Mouse (Mus musculus) ES-Bruce4 (cell line): ENCODE measurements around the gene Gm19684.
"Not testable (repeated sequence)": the region's sequence is repeated elsewhere in the genome, so short reads cannot be mapped to it uniquely, and the experiment has no call there.

Experiments
- EP300 ChIP-seq: IDR thresholded peaks from 2 replicates; pipeline ENCODE4 v1.6.1; 2011; ENCODE audit warnings: low read depth, low read length; ENCODE audit not compliant: insufficient read depth
- POLR2A ChIP-seq: IDR thresholded peaks from one replicate; pipeline ENCODE4 v1.8.1; 2011; ENCODE audit warnings: low read length; ENCODE audit not compliant: insufficient read depth

DNA sequence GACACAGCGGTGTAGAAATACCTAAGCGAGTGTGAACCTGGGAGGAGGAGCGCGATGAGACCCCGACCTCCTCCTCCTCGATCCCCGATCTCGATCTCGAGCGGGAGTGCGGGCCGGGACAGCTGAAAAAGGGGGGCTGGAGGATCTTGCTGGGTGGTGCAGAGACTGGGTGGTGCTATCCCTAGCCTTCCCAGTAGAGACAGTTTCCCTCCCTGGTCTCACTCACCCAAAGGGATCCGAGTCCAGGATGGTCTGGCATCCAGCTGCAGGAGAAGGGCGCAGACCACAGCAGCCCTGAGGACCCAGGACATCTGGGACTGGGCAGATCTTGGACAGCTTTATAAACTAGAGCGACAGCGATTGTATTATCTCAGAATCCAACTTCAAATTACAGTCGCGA is 639 bp upstream of the Gm19684 start:
- not testable (repeated sequence) for TF ChIP-seq POLR2A, EP300
